Mouse (Mus musculus) testis, adult 2 months (tissue): ENCODE measurements around the gene Rbfox3. TPM values are rescaled to one million over a fixed set of nuclear protein-coding genes. Genes with fewer than 3 reads are reported as not detected.

ENCODE experiments used
- H3K27ac ChIP-seq: fragments of 200-500 bp; 2 replicates; pipeline ENCODE4 v1.5.1; 2012; ENCODE audit warnings: low read depth, low read length; ENCODE audit not compliant: control insufficient read depth, insufficient read depth
- H3K27me3 ChIP-seq: fragments of 200-500 bp; 2 replicates; pipeline ENCODE4 v1.6.1; 2012; ENCODE audit warnings: mild to moderate bottlenecking, low read length, moderate library complexity; ENCODE audit not compliant: control insufficient read depth, insufficient read depth
- H3K36me3 ChIP-seq: fragments of 200-500 bp; 2 replicates; pipeline ENCODE4 v1.6.1; 2012; ENCODE audit warnings: mild to moderate bottlenecking, low read length; ENCODE audit not compliant: control insufficient read depth, insufficient read depth
- H3K4me1 ChIP-seq: fragments of 200-500 bp; 2 replicates; pipeline ENCODE4 v1.6.1; 2012; ENCODE audit warnings: low read length; ENCODE audit not compliant: control insufficient read depth, insufficient read depth
- H3K4me3 ChIP-seq: fragments of 200-500 bp; 2 replicates; pipeline ENCODE4 v1.5.1; 2012; ENCODE audit warnings: low read depth, mild to moderate bottlenecking, low read length, moderate library complexity, mixed read lengths; ENCODE audit not compliant: control insufficient read depth
- CTCF ChIP-seq: fragments of 200-500 bp; IDR thresholded peaks from 2 replicates; pipeline ENCODE4 v1.5.1; 2012; ENCODE audit warnings: low read depth, mild to moderate bottlenecking, inconsistent platforms, low read length, moderate library complexity; ENCODE audit not compliant: control insufficient read depth, insufficient read depth, insufficient replicate concordance
- POLR2A ChIP-seq: fragments of 200-500 bp; IDR thresholded peaks from 2 replicates; pipeline ENCODE4 v1.6.1; 2012; ENCODE audit warnings: low read depth, mild to moderate bottlenecking, inconsistent platforms, low read length, moderate library complexity; ENCODE audit not compliant: control insufficient read depth
- polyA plus RNA-seq: library from polyadenylated mRNA; depleted of rRNA; stranded (reverse); fragments of >200 nt; gene quantifications from 2 replicates; pipeline ENCODE4 v1.2.3, GENCODE M21; 2012

Gene Rbfox3
- polyA plus RNA-seq, 1 experiment, result 0.28 TPM

DNA sequence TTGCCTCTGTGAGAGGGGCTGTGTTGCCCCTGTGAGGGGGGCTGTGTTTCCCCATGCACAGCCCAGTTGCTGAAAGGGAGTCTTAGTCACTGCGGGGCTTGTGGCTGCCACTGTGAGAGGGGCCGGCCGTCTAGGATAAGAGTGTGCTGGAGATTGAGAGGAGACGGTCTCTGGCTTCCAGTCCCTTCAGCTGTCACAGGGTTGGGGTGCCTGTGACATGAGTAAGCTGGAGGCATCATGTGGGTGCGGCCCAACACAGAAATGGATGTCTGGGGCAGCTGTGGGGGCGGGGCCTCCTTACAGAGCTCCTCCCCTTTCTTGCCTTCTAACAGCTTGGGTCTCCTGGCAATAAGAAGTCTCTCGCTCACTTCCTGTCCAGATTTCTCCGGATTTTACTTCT lies 182.0 kb downstream of the Rbfox3 start:
- no peaks in the 10 kb centered on the region; the same call in none of the 2 replicates for H3K4me1 ChIP-seq
- H3K27me3 ChIP-seq, result no peaks in the 10 kb centered on the region
- H3K27ac ChIP-seq, result no peak overlapping the region
- no peaks in the 10 kb centered on the region for H3K36me3 ChIP-seq
- no peak overlapping the region for H3K4me3 ChIP-seq
- no peak for TF ChIP-seq POLR2A
- TF ChIP-seq CTCF, result no peak

DNA sequence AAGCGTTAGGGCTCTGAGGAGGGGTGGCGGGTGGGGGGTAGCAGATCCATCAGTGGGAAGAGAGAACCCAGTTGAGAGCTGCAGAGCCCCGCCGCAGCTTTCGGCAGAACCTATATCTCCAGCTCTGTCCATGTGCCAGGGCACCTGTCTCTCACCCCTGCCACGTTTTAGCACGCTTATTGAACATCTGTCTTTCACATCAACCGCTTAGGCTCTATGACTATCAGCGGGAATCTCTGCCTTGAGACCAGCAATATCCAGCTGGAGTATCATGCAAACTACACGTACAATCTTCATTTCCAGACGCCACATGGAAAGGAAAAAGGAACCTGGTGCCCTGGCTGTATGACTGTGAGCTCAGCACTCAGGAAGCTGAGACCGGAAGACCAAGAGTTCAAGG lies 182.6 kb downstream of the Rbfox3 start:
- peaks cover 4% of the 10 kb centered on the region for H3K4me1 ChIP-seq
- no peak for TF ChIP-seq CTCF
- no peak for TF ChIP-seq POLR2A

DNA sequence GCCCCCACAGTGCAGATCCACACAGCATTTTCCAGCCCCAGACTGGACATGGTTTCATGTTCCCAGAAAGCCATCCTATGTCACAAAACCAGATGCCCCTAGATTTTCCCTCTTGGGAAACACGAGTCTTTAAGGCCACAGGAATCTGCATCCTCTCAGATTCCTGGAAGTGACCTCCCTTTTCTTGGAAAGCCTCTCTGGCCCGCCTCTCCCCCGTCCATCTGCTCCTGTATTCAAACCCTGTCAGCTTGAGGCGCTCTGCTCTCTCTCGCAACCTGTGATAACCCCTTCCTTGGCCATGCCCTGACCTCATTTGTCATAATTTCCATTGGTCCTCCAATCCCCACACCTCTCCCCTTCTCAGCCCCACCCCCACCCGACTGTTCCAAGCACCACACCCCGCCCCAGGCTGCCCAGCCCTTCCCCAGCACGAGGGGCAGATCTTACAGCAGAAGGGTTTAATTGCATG lies 183.3 kb downstream of the Rbfox3 start:
- Histone ChIP-seq H3K27me3 (no peaks in the 10 kb centered on the region), H3K27ac (no peak overlapping the region), H3K4me1 (peaks cover 4% of the 10 kb centered on the region), H3K36me3 (no peaks in the 10 kb centered on the region), H3K4me3 (no peak overlapping the region)
- TF ChIP-seq POLR2A (no peak), CTCF (no peak)

More for the DNA sequence above, 182.6 kb downstream of the Rbfox3 start:
- no peaks in the 10 kb centered on the region for H3K27me3 ChIP-seq
- H3K4me3 ChIP-seq, result no peak overlapping the region
- H3K27ac ChIP-seq, result no peak overlapping the region
- no peaks in the 10 kb centered on the region for H3K36me3 ChIP-seq

DNA sequence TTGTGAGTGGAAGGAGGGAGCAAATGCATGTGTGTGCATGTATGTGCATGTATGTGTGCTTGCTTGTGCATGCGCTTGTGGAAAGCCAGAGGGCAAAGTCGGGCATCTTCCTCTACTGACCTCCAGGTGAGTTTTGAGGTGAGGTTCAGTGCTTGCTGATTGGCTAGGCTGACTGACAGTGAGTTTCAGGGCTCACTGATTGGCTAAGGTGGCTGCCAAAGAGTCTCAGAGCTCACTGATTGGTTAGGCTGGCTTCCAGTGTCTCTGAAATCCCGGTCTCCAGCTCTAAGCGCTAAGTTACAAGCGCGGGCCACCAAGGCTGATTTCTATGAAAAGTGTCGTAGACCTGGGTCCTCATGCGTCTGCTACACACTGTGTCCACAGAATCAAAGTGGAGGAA lies 185.0 kb downstream of the Rbfox3 start:
- Histone ChIP-seq H3K36me3 (no peaks in the 10 kb centered on the region), H3K4me3 (no peak overlapping the region), H3K27ac (no peak overlapping the region), H3K4me1 (peaks cover 4% of the 10 kb centered on the region), H3K27me3 (no peaks in the 10 kb centered on the region)
- TF ChIP-seq POLR2A (no peak), CTCF (no peak)

DNA sequence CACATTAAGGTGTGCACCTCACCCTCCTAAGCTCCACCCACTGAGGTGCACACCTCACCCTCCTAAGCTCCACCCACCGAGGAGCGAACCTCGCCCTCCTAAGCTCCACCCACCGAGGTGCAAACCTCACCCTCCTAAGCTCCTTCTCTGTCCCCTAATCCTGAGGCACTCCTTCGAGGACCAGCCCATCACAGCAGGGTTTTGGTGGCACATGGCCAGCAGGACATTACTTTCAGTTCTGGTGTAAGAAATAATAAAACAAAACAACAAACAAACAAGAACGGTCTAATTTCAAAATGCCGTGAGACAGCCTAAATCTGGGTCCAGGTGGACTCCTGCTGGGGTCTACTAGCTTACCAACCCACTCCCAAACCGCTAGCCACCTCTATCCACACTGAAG lies 187.0 kb downstream of the Rbfox3 start:
- no peak overlapping the region for H3K27ac ChIP-seq
- peaks cover 4% of the 10 kb centered on the region for H3K4me1 ChIP-seq
- TF ChIP-seq POLR2A (no peak), CTCF (no peak)
- H3K27me3 ChIP-seq, result no peaks in the 10 kb centered on the region
- H3K4me3 ChIP-seq, result no peak overlapping the region
- no peaks in the 10 kb centered on the region for H3K36me3 ChIP-seq

DNA sequence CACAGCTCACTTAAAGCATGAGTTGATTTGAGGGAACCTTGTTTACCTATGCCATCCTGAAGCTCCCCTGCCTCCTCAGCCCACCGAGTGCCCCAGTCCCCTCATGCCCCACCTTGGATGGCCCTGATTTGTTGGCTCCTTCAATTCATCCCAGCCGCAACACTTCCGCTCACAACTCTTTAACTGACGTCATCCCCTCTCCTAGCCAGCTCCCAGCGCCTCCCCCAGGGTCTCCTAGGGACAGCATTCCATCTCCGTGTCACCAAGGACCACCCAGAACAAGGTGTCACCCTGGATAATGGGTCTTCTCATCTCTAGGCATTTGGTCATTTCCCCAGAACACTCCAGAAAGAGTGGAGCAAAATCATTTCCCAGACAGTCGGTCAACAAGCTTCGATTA lies 188.2 kb downstream of the Rbfox3 start:
- no peak overlapping the region for H3K27ac ChIP-seq
- peaks cover 4% of the 10 kb centered on the region; the same call in 1 of the 2 replicates for H3K4me1 ChIP-seq
- no peak for TF ChIP-seq CTCF
- TF ChIP-seq POLR2A, result no peak
- no peaks in the 10 kb centered on the region for H3K27me3 ChIP-seq
- no peak overlapping the region for H3K4me3 ChIP-seq
- no peaks in the 10 kb centered on the region for H3K36me3 ChIP-seq

DNA sequence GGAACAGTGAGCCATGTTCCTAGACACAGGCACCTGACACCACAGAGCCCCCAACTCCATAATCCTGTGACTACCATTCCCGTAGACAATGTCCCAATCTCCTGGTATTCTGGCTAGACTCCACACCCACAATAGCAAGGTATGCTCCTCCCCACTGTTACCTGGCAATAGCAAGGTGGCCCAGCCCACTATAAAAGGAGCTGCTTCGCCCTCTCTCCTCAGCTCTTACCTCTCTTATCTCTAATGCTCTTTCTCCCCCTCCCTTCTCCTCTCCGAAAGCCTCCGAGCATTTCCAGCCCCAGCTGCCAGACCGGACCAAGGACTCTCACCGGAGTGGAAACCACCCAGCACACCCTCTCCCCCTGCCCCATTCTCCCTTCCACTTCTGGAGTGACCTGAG lies 189.5 kb downstream of the Rbfox3 start:
- no peaks in the 10 kb centered on the region for H3K27me3 ChIP-seq
- H3K4me1 ChIP-seq, result peaks cover 4% of the 10 kb centered on the region; the same call in 1 of the 2 replicates
- H3K27ac ChIP-seq, result no peak overlapping the region
- no peak overlapping the region for H3K4me3 ChIP-seq
- H3K36me3 ChIP-seq, result no peaks in the 10 kb centered on the region
- no peak for TF ChIP-seq CTCF
